In the genomic region with DNA sequence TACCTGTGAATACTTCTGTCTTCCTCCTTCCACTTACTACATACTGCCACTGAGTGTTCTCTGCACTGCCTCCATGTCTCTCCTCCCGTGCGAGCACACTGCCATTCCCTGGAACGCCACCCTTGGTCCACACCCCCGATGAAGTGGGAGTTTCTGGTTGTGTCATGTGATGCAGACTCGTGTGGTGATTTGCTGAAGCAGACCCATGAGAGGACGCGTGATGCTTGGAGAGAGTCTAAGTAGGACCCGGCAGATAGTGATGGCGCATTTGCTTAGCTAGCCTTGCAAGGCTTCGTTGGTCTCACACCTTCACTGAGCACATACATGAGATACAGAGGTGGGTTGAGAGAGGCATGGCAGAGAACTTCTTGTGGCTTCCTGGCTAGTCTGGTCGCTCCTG, we compare ENCODE assay signal across 21 mouse cellular contexts. TPM values are rescaled to one million over a fixed set of nuclear protein-coding genes. Genes with fewer than 3 reads are reported as not detected.
DNase-seq lines count a peak whose midpoint lies in the region; ATAC-seq lines count a peak whose summit lies in the region.
"Had no signal": no experiment of that assay in that cellular context is flagged by ENCODE, and none has a peak within 500 bp of the region (broad histone marks: within the 10 kb centered on the region; RNA-seq: fewer than 3 reads in every experiment).

No protein-coding gene starts in this region.

- no peak overlapping the region for H3K4me3 ChIP-seq in intestine, embryonic 14.5 days (ENCODE audit: low read depth, low read length)
- H3K4me3 ChIP-seq in intestine, embryonic 15.5 days (replicated peaks): no peak overlapping the region
- H3K4me3 ChIP-seq: embryonic facial prominence, embryonic 13.5 days; gastrocnemius, adult 2 months; heart, embryonic 12.5 days; hindbrain, embryonic 15.5 days had no signal

- peak; percentile 40 for DNase-seq in intestine, embryonic 14.5 days (ENCODE audit: low spot score)
- DNase-seq in ES-CJ7 (ENCODE audit: low read depth, low spot score): peak; percentile 28
- DNase-seq in WW6 (ENCODE audit: low read depth, low spot score): peak; percentile 58
- no peak for DNase-seq in thymus, adult 18-20 months
- no peak for DNase-seq in ovary, adult 18-20 months (ENCODE audit: low spot score)
- DNase-seq: adrenal gland, postnatal 14 days; cerebellum, adult 11-12 months; cerebellum, adult 9-11 months; cerebellum, postnatal 36 days; gastrocnemius, adult 2 months; gastrocnemius, postnatal 25 days; heart, adult 18-20 months; heart, postnatal 36 days; kidney, adult 2 months had no signal

- H3K36me3 ChIP-seq in intestine, embryonic 14.5 days (ENCODE audit: control insufficient read depth, insufficient read depth, low read length): no peaks in the 10 kb centered on the region
- no peaks in the 10 kb centered on the region for H3K36me3 ChIP-seq in intestine, embryonic 15.5 days
- H3K36me3 ChIP-seq: embryonic facial prominence, embryonic 13.5 days; heart, embryonic 12.5 days; hindbrain, embryonic 15.5 days had no signal

- H3K4me2 ChIP-seq in intestine, embryonic 14.5 days (ENCODE audit: low read length): no peak overlapping the region
- no peak overlapping the region for H3K4me2 ChIP-seq in intestine, embryonic 15.5 days (replicated peaks)
- H3K4me2 ChIP-seq: embryonic facial prominence, embryonic 13.5 days; heart, embryonic 12.5 days; hindbrain, embryonic 15.5 days had no signal

- WGBS in intestine, embryonic 14.5 days: 90% methylated on average over 11 of the region's 11 CpGs
- WGBS in intestine, embryonic 15.5 days: 92% methylated on average over 11 of the region's 11 CpGs

- H3K27me3 ChIP-seq in intestine, embryonic 14.5 days (replicated peaks; ENCODE audit: control insufficient read depth, insufficient read depth, low read length): no peaks in the 10 kb centered on the region
- H3K27me3 ChIP-seq in intestine, embryonic 15.5 days (replicated peaks): no peaks in the 10 kb centered on the region
- H3K27me3 ChIP-seq: embryonic facial prominence, embryonic 13.5 days; heart, embryonic 12.5 days; hindbrain, embryonic 15.5 days had no signal

- H3K9ac ChIP-seq in intestine, embryonic 14.5 days (ENCODE audit: low read length): no peak overlapping the region
- no peak overlapping the region for H3K9ac ChIP-seq in intestine, embryonic 15.5 days
- H3K9ac ChIP-seq: embryonic facial prominence, embryonic 13.5 days; heart, embryonic 12.5 days; hindbrain, embryonic 15.5 days had no signal

- no peaks in the 10 kb centered on the region for H3K9me3 ChIP-seq in intestine, embryonic 14.5 days (ENCODE audit: control insufficient read depth, low read length)
- no peaks in the 10 kb centered on the region for H3K9me3 ChIP-seq in intestine, embryonic 15.5 days
- H3K9me3 ChIP-seq: embryonic facial prominence, embryonic 13.5 days; hindbrain, embryonic 15.5 days had no signal

- ATAC-seq in intestine, embryonic 14.5 days (replicated peaks; ENCODE audit: low FRiP score, low TSS enrichment, low read depth): no peak
- ATAC-seq in intestine, embryonic 15.5 days: no peak
- ATAC-seq: activated CD4-positive, CD25-positive, alpha-beta regulatory T cell, adult 4 months; forebrain, embryonic 14.5 days had no signal

- no peaks in the 10 kb centered on the region for H3K4me1 ChIP-seq in intestine, embryonic 14.5 days (replicated peaks; ENCODE audit: control insufficient read depth, insufficient read depth, low read length)
- H3K4me1 ChIP-seq in intestine, embryonic 15.5 days (replicated peaks): no peaks in the 10 kb centered on the region
- H3K4me1 ChIP-seq: embryonic facial prominence, embryonic 13.5 days; heart, embryonic 12.5 days; hindbrain, embryonic 15.5 days had no signal

- no peak overlapping the region for H3K27ac ChIP-seq in intestine, embryonic 14.5 days (ENCODE audit: low read depth)
- H3K27ac ChIP-seq in intestine, embryonic 15.5 days: no peak overlapping the region
- H3K27ac ChIP-seq: embryonic facial prominence, embryonic 13.5 days; gastrocnemius, adult 2 months; hindbrain, embryonic 15.5 days had no signal

RNA-seq across cellular contexts. Expression of a gene that starts 9.8 kb away (rescaled TPM):
- 0.15 TPM in 1 of 2 replicates, not detected in the other for polyA plus RNA-seq in intestine, embryonic 14.5 days (2014; fragmentation: Nextera tagmentation; extraction: Ambion mirVana)
- not detected in 2 replicates for polyA plus RNA-seq in intestine, embryonic 15.5 days (2015; fragmentation: Nextera tagmentation; extraction: Ambion mirVana)
- polyA plus RNA-seq: embryonic facial prominence, embryonic 13.5 days; forebrain, embryonic 14.5 days; heart, embryonic 16.5 days; hindbrain, embryonic 15.5 days had no signal

RNA-seq across cellular contexts. Expression of a gene that starts 11.2 kb away (rescaled TPM):
- polyA plus RNA-seq in intestine, embryonic 14.5 days (2014; fragmentation: Nextera tagmentation; extraction: Ambion mirVana): 233 and 240 TPM in 2 replicates
- 260 and 272 TPM in 2 replicates for polyA plus RNA-seq in intestine, embryonic 15.5 days (2015; fragmentation: Nextera tagmentation; extraction: Ambion mirVana)

RNA-seq across cellular contexts. Expression of a gene that starts 35.9 kb away (rescaled TPM):
- polyA plus RNA-seq in intestine, embryonic 14.5 days (2014; fragmentation: Nextera tagmentation; extraction: Ambion mirVana): 102 and 126 TPM in 2 replicates
- polyA plus RNA-seq in intestine, embryonic 15.5 days (2015; fragmentation: Nextera tagmentation; extraction: Ambion mirVana): 85.4 and 88.7 TPM in 2 replicates

Comparison
In these comparisons a context has a peak if more than half of its experiments do, and no peak if none do; other contexts are left out.
1. DNase-seq: peak in intestine, embryonic 14.5 days (single experiment), ES-CJ7 (single experiment) and WW6 (single experiment); none in thymus, adult 18-20 months (0 of 2) and ovary, adult 18-20 months (single experiment).